Mouse (Mus musculus): ENCODE results near the gene Gm614.
A peak's percentile ranks its signal among the peaks of the same experiment; 100 is the strongest.

The Gm614 gene

GRCm38 (mm10) chrX:101260441-101261325, 3.1 kb downstream of the Gm614 start:
- ATAC-seq (ENCODE audit: insufficient number of reproducible peaks, low FRiP score, low TSS enrichment) = no peak

- no peak for ATAC-seq (ENCODE audit: insufficient number of reproducible peaks, low FRiP score, low TSS enrichment)
These were observed 7.2 kb downstream of the Gm614 start for GRCm38 (mm10) chrX:101256603-101257002.

GRCm38 (mm10) chrX:101254740-101255139, 9.1 kb downstream of the Gm614 start:
- ATAC-seq (ENCODE audit: insufficient number of reproducible peaks, low FRiP score, low TSS enrichment) = no peak

- peak; percentile 99 for ATAC-seq (ENCODE audit: insufficient number of reproducible peaks, low FRiP score, low TSS enrichment)
These were observed 9.7 kb downstream of the Gm614 start, which contains the start of gene Foxo4 for GRCm38 (mm10) chrX:101253952-101254729. Foxo4 (plus strand) TSS chrX:101254528.

GRCm38 (mm10) chrX:101245011-101245410, 18.8 kb downstream of the Gm614 start:
- ATAC-seq (ENCODE audit: insufficient number of reproducible peaks, low FRiP score, low TSS enrichment) = no peak

GRCm38 (mm10) chrX:101222796-101223162, 41.0 kb downstream of the Gm614 start:
- ATAC-seq (ENCODE audit: insufficient number of reproducible peaks, low FRiP score, low TSS enrichment) = no peak

- ATAC-seq (ENCODE audit: insufficient number of reproducible peaks, low FRiP score, low TSS enrichment) = peak; percentile 99
These were observed 41.7 kb downstream of the Gm614 start, which contains the start of gene Snx12 for GRCm38 (mm10) chrX:101221834-101222795. Snx12 (minus strand) TSS chrX:101222563.

Measured in cerebellum, adult (tissue).